Mouse (Mus musculus) cortical plate, adult 2 months (tissue): ENCODE measurements at regions not wholly inside any gene's neighbourhood (a gene's known extent, or its start where the extent isn't known, plus 50 kb on each side); places are given as distances from the start of the nearest gene placed in this dataset.

ENCODE experiments used
- CTCF ChIP-seq: fragments of 200-500 bp; IDR thresholded peaks from 2 replicates; pipeline ENCODE4 v1.5.1; 2011; ENCODE audit warnings: mild to moderate bottlenecking, control low read depth, low read length; ENCODE audit not compliant: insufficient read depth; ENCODE audit errors: extremely low read depth
- POLR2A ChIP-seq: fragments of 200-500 bp; IDR thresholded peaks from 2 replicates; pipeline ENCODE4 v1.6.1; 2011; ENCODE audit warnings: mild to moderate bottlenecking, low read length, control low read depth; ENCODE audit not compliant: insufficient read depth; ENCODE audit errors: extremely low read depth

DNA sequence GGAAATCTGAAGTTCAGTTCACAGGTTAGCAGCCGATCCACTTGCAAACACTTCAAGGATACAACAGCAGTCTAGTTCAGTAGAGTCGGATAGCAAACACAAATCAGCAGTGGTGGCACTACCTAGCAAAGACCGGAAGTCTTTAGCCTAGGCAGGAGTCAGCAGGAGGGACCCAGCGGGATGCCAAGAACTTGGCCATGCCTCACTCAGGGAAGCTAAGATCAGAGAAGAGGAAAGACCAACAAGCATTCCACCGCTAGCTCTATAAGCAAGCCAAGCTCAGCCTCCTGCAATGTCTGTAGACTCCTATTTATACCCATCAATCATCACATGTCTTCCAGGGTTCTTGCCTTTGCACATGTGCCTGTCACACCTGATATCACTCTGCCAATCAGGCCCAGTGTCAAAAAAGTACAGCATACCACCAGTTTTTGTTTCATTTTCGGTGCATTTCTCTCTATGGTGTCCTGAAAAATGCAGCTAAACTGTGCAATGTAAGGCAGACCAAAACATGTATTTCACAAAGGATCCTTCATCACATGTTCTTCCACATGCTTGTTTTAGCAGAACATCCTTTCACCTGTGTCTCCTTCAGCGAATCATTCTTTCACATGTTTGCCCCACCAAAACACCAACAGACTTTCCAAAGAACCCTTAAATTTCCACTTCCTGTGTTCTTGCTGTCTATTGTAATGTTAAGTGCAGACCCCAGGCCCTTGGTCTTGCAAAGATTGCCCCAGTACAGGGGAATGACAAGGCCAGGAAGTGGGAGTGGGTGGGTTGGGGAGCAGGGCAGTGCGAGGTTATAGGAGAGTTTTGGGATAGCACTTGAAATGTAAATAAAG is 86.9 kb upstream of the St8sia4 start:
- TF ChIP-seq CTCF (no peak), POLR2A (no peak)
